Mouse (Mus musculus) heart, adult 2 months (tissue): ENCODE measurements around the gene Ghr.

Experiments
- CTCF ChIP-seq: fragments of 200-600 bp; IDR thresholded peaks from 2 replicates; pipeline ENCODE4 v1.8.1; 2022; ENCODE audit warnings: antibody characterized with exemption, mild to moderate bottlenecking, moderate library complexity
- POLR2A ChIP-seq: fragments of 200-500 bp; IDR thresholded peaks from 2 replicates; pipeline ENCODE4 v1.6.1; 2011; ENCODE audit warnings: mild to moderate bottlenecking, low read depth, low read length, control low read depth; ENCODE audit not compliant: insufficient read depth

- TF ChIP-seq CTCF = no peak
- no peak for TF ChIP-seq POLR2A
Measured at GRCm38 (mm10) chr15:3501683-3502082, 81.6 kb downstream of the Ghr start.
